ENCODE assay signal across 7 mouse cellular contexts in genomic region chr13:42195671-42196070, GRCm38 (mm10).
"Had no signal": no experiment of that assay in that cellular context is flagged by ENCODE, and none has a peak within 500 bp of the region (broad histone marks: within the 10 kb centered on the region; RNA-seq: fewer than 3 reads in every experiment).

No protein-coding gene starts in this region.

- DNase-seq: lung, adult 2 months; lung, postnatal 14 days; lung, postnatal 36 days; right cerebral cortex, postnatal 14 days; thymus, adult 2 months; thymus, postnatal 25 days; thymus, postnatal 4 days had no signal
